Mouse (Mus musculus) kidney, postnatal 36 days (tissue): Measurements from ENCODE around the gene Ovol1.
A peak's percentile ranks its signal among the peaks of the same experiment; 100 is the strongest.

Experiments
- DNase-seq, 2 experiments: peaks; one replicate each; pipeline ENCODE4 v3.0.0; 2021 to 2022; ENCODE audit warnings: mixed read lengths in 2 of 2

Ovol1 gene

DNA sequence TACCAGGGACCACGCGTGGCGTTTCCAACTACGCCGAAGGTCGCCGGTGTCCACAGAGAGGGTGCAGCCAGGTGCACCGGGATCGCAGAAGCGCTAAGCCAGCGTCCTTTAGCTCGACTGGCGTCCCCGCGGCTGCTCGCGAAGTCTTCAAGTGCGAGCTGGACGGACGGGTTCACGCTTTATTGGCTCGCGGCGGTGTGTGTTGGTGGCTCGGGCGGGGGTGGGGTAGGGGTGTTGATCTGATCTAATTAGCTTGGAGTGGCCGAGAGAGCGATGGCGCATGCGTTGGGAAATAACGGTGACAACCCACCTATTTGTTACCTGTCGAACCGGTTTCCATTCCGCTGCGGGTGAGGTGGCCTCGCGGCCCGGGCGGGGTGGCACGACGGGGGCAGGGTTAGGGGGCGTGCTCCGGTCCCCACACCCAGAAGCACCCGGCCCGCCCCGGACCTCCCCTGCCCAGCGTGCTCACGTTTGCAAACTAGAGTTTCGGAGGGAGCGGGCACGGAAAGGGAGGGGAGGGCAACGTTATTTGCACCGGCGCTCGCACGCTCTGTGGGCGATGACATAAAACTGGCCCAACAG lies at the start of gene Ovol1:
Ovol1 (minus strand) TSS at position 190 of the 585 bp plus-strand sequence.
- peak; percentile 77 to 80 for DNase-seq

DNA sequence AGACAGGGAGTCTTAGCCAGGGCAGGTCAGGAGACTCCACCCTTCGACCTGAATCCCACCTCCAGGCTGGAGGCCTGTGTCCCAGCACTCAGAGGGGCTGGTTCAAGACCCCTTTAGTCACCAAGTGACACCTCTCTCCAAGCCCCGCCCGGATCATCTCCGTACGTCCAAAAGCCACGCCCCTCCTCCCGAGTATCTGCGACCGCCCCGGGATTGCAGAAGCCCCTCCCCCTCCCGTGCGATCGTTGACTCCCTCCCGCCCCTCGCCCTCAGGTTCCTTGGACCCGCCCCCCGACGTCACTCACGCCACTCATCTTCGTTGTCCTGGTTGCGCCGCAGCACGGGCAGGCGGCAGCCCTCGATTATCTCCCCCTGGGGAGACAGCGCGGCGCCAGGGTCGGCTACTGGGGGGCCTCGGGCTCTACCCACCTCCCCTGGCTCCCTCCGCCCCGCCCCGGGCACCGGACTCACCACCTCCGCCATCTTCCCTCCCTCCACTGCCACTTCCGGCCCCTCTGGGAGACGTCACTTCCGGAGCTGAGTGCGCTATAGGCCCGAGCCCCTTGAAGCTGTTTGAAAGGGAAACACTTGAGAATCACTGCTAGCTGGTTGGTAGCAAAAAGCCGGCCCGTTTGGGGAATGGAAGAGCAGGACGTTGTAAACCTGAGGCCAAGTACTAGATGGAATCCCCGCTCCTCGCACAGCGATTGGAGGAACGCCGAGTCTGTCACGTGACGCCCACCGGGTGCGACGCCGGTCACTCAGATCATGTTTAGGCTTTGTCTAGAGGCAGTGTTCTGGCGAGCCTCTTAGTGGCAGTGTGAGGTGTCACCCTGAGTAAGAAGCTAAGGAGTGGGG lies 49.3 kb upstream of the Ovol1 start, which contains the start of gene Kat5:
Kat5 (minus strand) TSS at position 691 of the 858 bp plus-strand sequence.
- DNase-seq, result peak; percentile 92 to 97

DNA sequence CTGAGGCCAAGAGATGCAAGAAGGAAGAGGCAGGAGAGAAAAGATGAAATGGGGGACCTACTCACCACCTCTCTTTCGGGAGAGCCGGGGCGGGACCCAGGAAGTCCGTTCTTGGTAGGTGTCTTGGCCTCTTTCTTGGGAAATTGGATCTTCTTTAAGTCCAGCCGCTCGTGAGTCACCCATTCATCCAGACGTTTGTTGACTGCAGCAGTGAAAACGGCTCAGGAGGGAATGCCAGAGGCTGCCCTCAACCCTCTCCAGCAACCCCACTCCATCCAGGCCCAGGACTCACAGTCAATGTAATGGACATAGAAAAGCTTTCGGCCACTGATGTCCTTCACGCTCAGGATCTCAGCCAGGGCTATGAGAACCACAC lies 48.7 kb upstream of the Ovol1 start:
- no peak for DNase-seq

DNA sequence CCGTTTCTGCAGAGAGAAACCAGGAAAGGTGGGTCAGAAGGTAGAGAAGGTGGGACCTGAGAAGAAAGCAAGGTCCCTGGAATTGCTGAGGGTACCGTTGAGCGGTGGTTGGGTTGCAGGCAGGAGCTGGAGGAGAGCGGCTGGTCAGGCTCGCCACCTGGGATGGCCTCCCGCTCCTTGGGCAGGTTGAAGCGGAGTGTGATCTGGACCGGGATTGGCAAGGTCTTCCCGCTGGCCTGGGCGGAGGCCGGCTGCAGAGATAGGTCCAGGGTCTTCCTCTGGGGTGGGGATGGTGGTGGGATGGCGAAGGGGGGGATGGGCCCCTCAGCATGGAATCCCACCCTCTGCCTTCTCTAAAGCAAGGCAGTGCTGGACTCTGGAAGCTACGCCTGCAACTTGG lies 48.3 kb upstream of the Ovol1 start:
- no peak for DNase-seq

DNA sequence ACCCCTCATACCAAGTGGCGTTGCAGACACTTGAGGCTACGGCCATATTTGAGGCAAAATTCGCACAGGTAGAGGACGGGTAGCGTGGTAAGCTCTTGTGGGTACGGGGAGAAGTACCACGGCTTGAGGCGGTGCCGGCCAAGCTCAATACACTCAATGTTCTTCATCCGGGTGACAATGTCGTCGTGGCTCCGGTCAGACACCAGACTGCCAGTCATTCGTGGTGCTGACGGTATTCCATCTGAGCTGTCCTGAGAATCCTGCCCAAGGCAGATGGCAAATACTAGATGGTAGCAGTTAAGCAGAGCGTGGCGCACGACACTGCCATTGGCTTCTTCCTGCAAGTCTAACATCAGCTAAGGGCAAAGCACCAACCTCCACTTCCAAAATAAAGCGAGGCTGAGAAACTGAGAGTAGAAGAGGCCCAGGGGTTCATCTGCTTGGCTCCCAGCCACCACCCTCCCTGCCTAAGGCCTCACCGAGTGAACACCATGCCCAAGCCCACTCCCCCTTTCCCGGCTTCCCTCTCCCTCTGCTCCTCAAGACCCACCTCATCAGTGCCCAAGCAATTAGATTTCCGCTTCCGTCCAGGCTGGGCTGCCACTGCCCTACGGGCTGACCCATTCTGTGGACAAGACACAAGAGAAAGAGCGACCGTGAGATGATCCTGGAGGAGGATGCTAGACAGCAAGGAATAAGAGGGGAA lies 47.4 kb upstream of the Ovol1 start:
- DNase-seq, result no peak

DNA sequence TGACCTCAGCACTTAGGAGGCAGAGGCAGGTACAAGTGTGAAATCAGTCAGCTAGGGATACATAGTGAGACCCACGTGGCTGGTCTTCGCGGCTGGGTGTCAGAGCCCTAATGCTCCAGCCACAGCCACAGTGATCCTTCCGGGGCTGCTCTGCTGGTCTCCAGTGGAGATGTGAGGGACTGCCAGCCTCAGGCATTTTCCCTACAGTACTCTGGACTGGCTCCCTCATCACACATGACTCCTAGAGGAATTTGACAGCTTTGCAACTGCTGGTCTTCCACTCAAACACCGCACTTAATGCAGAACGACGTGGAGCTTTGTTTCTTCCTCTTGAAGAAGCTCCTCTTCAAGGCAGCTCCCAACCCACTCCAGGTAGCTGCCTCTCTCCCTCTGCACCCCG lies 45.8 kb upstream of the Ovol1 start:
- DNase-seq, result peak in 1 of 2 experiments; percentile 8

DNA sequence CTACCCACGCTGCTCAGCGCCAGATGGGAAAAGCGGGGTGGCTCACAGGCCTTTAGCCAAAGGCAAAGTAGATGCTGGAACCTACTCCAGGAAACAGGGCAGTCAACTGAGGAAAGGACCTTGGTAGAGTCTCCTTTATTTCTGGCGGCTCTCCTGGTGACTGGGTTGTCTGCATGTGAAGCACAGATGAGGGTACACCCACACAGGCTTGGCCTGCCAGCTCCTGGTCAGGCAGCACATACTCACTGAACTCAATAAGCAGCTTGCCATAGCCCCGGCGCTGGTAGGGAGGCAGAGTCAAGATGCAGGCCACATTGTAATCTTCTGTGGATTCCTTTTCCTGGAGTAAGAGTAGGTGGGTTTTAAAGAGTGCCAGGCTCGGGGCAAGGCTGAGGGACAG lies 44.7 kb upstream of the Ovol1 start:
- DNase-seq, result no peak

DNA sequence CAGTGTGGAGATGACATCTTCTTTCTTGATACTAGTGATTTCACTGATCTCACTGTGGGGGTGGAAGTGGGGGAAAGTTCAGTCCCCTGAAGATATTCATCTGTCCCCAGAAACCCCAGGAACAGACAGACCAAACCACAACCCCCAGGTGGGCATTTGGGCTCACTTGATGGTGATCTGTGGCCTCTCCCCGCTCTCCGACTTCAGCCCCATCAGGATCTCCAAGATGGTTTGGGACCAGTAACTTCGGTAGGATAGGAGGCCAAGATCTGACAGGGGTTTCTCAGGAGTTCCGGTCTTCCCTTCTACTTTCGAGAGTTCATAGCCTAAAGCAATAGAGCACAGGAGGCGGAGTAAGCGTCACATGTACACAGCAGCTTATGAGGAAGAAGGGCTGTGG lies 43.2 kb upstream of the Ovol1 start:
- DNase-seq, result no peak

DNA sequence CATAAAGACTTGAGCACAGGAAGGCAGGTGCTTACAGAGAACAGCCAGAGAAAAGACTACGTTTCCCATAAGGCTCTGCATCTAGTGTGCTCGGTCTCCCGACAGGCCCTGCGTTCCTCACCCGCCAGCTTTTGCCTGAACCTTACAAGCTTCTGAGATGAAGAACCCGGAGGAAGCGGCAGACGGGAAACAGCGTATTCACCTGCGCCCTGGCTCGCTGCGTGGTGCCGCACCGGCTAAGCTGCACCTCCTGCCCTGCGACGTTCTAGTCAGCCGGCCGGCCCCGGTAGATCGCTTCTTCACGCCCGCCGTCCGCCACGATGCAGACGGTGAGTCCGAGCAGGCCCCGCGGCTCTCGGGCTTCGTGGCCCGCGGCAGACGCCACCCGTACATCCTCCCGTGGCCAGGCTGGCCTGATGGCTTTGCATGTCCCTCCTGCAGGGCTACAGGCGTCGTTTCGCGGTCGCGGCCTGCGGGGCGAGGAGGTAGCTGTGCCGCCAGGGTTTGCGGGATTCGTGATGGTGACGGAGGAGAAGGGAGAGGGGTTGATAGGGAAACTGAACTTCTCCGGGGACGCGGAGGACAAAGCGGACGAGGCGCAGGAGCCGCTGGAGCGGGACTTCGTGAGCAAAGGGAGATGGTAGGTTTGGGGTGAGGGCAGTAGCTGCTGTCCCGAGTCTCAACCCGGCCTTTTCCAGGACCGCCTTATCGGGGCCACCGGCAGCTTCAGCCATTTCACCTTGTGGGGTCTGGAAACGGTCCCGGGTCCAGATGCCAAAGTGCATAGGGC lies 41.5 kb upstream of the Ovol1 start, which contains the start of gene Rnaseh2c:
Rnaseh2c (plus strand) TSS at position 122 of the 790 bp plus-strand sequence.
- DNase-seq, result peak; percentile 83 to 87

DNA sequence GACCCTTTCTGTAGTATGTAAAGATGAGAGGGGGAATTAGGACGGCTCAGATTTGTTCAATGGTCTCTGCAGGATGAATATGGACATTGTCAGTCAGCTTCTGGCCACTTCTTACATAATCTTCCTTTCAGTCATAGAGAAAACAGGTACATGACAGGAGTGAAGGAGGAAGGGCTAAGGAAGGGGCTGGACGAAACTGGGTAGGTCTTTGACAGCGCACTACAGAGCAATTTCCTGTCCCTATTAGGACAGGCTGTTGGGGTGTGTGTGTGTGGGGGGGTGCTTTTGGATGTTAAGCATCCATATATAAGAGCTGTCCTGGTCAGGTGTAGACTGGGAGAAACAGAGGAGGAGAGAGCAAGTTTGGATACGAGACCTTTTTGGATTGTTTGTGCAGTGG lies 38.8 kb upstream of the Ovol1 start:
- DNase-seq, result no peak

DNA sequence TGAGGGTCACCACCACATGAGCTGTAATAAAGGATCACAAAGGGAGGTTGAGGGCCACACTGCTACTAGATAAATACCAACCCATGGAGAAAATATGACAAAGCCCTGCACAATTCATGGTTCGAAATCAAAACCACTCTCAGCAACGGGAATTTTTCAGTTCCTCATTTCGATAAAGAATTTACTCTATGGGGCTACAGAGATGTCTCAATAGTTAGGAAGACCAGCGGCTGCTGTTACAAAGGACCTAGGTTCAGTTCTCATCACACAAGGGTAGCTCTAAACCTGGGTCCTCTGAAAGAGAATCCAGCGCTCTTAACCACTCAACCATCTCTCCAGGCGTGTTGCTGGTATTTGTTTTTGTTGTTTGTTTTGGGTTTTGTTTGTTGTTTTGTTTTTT lies 31.4 kb upstream of the Ovol1 start:
- no peak for DNase-seq

DNA sequence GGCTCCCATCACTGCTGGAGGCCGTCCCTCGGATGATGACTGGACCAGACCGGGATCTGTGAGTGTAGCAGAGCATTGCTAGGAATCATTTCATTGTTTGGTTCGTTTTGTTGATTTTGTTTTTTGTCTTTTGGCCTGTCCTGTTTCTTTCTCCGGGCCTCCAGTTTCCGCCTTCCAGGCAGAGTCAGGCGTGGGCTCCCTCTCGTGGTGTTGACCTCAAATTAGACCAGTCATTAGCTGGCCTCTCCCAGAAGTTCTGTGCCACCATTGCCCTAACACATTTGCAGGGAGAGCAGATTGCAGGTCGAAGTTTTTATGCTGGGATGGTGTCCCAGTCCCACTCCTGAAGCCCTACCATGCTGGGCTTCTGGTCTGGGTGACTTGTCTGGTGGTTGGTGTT lies 28.7 kb upstream of the Ovol1 start:
- DNase-seq, result peak; percentile 21 to 61

DNA sequence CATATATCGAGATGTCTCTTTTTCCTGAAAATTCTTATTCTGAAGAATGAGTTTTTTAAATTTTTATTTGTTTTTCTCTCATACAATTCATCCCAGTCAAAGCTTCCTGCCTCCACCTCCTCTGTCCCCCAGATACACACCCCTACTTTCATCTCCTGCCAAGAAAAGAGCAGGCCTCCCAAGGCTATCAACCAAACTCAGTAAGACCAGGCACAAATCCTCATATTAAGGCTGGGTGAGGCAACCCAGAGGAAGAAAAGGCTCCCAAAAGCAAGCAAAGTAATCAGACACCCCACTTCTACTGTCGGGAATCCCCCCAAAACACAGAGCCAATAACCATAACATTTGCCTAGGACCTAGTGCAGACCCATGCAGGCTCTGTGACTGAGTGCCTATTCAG lies 21.5 kb upstream of the Ovol1 start:
- DNase-seq, result no peak

DNA sequence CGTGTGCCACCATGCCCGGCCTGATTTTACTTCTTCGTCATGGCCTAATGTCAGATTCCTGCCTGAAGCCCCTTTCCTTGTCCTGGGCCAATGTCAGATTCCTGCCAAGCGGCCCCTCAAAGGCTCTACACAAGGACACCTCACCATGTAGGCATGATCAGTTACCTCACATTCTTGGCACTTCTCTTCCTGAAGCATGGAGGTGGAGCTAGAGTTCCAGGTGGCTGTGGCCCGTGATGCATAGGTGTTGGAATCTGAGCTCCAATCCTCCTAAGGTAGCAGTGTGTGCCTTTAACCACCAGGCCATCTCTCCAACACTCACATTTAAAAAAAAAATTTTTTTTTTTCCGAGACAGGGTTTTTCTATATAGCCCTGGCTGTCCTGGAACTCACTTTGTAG lies 20.3 kb upstream of the Ovol1 start:
- DNase-seq, result no peak

DNA sequence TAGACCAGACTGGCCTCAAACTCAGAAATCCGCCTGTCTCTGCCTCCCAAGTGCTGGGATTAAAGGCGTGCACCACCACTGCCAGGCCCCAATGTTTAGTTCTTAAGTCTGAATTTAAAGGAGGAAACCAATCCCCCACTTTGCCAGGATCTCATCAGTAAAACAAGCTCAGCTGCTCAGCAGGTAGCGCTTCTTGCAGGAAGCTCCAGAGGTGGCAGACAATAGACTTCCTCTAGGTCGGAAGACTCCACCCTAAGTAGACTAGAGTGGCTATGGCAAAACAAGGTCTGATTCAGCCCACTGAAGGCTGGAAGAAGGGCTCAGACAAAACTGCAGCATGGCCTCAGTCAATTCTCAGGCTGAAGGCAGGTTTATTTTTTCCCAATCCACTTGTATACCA lies 19.5 kb upstream of the Ovol1 start:
- no peak for DNase-seq

DNA sequence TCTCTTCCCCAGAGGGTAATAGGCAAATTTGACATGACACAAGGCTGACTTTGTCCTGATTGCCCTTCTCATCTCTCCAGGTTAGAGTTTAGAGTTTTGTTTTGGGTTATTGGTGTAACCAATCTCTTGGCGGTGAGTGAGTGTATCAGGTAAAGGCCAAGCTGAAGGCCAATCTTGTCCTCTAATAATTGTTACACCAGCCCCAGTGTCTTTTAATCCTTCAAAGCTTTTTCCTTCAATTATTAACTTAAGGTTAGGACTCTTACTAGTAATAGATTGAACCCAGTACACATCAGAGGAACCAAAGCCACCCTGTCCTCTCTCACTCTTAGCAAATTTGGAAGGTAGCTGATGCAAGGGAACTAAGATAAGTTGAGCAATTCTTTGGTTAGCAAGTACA lies 14.9 kb upstream of the Ovol1 start:
- DNase-seq, result no peak

DNA sequence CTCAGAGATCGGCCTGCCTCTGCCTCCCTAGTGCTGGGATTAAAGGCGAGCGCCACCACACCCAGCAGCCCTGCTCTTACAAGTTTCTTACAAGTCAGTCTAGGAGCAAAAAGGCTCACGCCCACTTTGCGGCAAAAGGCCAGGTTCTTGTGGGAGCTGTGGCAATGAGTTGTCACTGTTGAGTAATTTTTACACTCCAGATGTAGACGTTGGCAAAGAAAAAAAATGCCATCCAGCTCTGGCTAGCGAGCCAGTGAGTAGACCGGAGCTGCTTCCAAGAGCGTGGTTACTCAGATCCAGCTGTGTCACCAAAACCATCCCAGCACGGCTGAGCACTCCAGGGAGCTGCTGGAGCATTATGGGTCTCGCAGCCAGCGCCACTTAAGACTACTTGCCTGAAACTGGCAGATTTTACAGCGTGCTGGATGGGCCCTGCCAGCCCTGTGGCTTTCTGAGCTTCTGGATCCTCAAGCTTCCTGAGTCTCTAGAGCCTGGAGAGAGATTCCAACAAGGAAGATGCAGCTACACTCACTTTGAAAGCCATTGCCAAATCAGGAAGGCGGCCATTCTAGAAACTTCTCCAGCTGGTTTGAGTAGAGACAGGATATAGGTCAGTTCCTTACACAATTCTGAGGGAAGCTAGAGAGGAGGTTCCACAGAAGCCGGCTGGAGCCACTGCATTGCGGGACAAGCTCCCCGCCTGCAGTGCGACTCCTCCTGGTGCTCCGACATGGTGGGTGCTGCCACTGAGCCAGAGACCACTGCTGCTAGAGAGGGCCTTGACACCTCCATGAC lies 12.1 kb upstream of the Ovol1 start:
- peak; percentile 58 to 78 for DNase-seq

DNA sequence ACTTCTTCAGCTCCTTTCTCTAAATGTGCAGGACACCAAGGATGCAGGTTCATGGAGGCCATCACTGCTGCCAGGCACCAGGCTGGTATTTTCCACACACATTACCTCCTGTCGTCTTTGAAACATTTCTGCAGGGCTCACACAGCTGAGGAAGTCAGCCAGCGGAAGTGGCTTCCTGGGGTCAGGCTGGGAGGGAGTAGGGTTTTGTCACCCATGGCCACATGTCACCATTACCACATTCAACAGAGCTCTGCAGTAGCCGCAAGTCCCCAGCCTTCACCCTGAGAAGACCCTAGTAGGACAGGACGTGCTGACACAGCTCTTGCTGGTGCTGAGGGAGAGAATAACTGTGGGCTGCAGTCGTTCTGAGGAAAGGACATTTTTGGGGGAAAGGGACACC lies 11.4 kb upstream of the Ovol1 start:
- DNase-seq, result peak; percentile 19 to 29

DNA sequence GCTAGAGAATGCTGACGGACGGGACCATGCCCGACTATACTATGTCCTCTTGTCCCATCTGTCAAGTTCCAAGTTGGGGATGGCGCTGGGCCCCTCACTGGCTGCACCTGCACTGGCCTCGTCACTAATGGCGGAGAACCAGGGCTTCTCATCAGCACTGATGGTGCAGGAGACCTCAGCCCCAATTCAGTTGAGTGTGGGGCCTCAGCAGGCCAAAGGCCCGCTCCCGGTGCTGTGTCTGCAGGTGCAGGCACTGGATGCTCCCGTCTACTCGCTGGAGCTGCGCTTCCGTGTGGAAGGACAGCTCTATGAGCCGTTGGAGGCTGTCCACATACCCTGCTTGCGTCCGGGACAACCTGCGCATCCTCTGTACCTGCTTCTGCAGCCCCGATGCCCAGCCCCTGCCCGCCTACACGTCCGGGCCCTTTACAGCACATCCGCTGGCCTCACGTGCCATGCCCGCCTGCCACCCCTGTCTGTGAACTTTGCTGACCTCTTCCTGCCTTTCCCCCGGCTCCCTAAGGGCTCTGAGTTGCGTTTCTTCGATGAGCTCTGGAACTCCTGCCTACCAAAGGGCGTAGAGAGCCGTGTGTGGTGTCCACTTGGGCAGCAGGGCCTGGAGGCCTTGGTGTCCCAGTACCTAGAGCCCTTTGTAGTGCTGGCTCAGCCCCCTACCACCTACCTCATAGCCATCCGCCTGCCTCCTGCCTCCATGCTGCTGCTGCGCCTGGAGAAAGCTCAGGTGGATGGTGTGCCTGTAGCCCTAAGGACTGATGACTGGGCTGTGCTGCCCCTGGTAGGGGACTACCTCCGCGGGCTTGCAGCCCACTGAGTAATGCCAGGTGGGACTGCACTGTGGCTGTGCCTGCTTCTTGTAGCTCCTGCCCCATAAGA lies 10.2 kb upstream of the Ovol1 start:
- no peak for DNase-seq

DNA sequence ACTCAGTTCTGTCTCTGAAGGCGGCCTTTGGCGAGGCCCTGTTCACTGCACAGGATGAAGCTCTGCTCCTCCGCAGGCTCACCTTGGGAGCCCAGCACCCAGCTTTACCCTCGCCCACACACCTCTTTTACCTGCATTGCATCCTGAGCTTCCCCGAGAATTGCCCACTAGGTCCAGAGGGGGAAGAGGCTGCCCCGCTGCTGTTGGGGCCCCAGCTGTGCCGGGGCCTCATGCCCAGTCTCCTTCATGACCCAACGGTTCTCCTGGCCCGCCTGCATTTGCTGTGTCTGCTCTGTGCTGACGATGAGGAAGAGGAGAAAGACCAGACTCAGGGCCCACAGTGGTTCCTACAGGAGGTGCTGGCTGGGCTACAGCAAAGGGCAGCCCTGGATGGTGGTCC lies 9.1 kb upstream of the Ovol1 start:
- DNase-seq, result no peak
